Mouse (Mus musculus): ENCODE measurements around the gene Ttll8.

- no peak for TF ChIP-seq CTCF (IDR thresholded peaks at IDR 0.05; ENCODE audit: low read depth, low read length)
- no peak for TF ChIP-seq POLR2A (IDR thresholded peaks at IDR 0.05; ENCODE audit: borderline replicate concordance, low read depth, low read length)
These were observed 91.1 kb downstream of the Ttll8 start for GRCm38 (mm10) chr15:88862881-88863694.
